Mouse (Mus musculus) c-Kit-positive CD71-negative TER-119-negative erythroid progenitor cells, embryonic 14.5 days (primary cell): ENCODE measurements at regions not wholly inside any gene's neighbourhood (a gene's known extent, or its start where the extent isn't known, plus 50 kb on each side); places are given as distances from the start of the nearest gene placed in this dataset.

Experiments used
- DNase-seq: peaks from one replicate; pipeline ENCODE4 v3.0.0-alpha.2; 2013; ENCODE audit warnings: low read depth

- DNase-seq, result no peak
Measured at GRCm38 (mm10) chr19:32939692-32940091, 182.4 kb downstream of the Pten start.

- DNase-seq, result no peak
Measured at GRCm38 (mm10) chr19:32940806-32941205, 183.5 kb downstream of the Pten start.

GRCm38 (mm10) chr19:32943594-32944230 is 186.4 kb downstream of the Pten start:
- DNase-seq, result no peak

GRCm38 (mm10) chr19:32947081-32947855 is 190.0 kb downstream of the Pten start:
- DNase-seq, result no peak

GRCm38 (mm10) chr19:32950252-32950651 is 193.0 kb downstream of the Pten start:
- DNase-seq, result no peak

GRCm38 (mm10) chr19:32950794-32951193 is 193.5 kb downstream of the Pten start:
- DNase-seq, result no peak

- DNase-seq, result no peak
Measured at GRCm38 (mm10) chr19:32952425-32952824, 195.1 kb downstream of the Pten start.

GRCm38 (mm10) chr19:32952928-32953687 is 195.8 kb downstream of the Pten start:
- DNase-seq, result no peak

GRCm38 (mm10) chr19:32954001-32954605 is 196.8 kb downstream of the Pten start:
- no peak for DNase-seq

- no peak for DNase-seq
Measured at GRCm38 (mm10) chr19:32954942-32955341, 197.6 kb downstream of the Pten start.

- DNase-seq, result no peak
Measured at GRCm38 (mm10) chr19:32956143-32956915, 199.0 kb downstream of the Pten start.

- DNase-seq, result no peak
Measured at GRCm38 (mm10) chr19:32956916-32957558, 199.7 kb downstream of the Pten start.

- no peak for DNase-seq
Measured at GRCm38 (mm10) chr19:32958276-32958675, 201.0 kb downstream of the Pten start.

- DNase-seq, result no peak
Measured at GRCm38 (mm10) chr19:32958791-32959190, 201.5 kb downstream of the Pten start.

GRCm38 (mm10) chr19:32959844-32960195 is 202.5 kb downstream of the Pten start:
- no peak for DNase-seq

GRCm38 (mm10) chr19:32960196-32960947 is 203.1 kb downstream of the Pten start:
- no peak for DNase-seq

GRCm38 (mm10) chr19:32961525-32961924 is 204.2 kb downstream of the Pten start:
- no peak for DNase-seq

- DNase-seq, result no peak
Measured at GRCm38 (mm10) chr19:32963983-32964382, 206.7 kb downstream of the Pten start.

- DNase-seq, result no peak
Measured at GRCm38 (mm10) chr19:32965488-32965887, 208.2 kb downstream of the Pten start.

GRCm38 (mm10) chr19:32969213-32969776 is 212.0 kb downstream of the Pten start:
- DNase-seq, result no peak
